Mouse (Mus musculus) intestine, embryonic 14.5 days (tissue): ENCODE results near the gene Derl2. TPM values are rescaled to one million over a fixed set of nuclear protein-coding genes. Genes with fewer than 3 reads are reported as not detected.

ENCODE experiments used
- polyA plus RNA-seq: library from polyadenylated mRNA; unstranded; fragments of >200 nt; fragmentation: Nextera tagmentation; extraction: Ambion mirVana; gene quantifications from 2 replicates; pipeline ENCODE4 v1.2.1, GENCODE M21; 2014

Derl2 gene
- polyA plus RNA-seq, 1 experiment from 2014 or later: 41.7 TPM

Other genes starting within 250 kb of the Derl2 start
- 0.40 and 0.45 TPM in 2 replicates for gene Scimp, start 207.3 kb downstream of the Derl2 start, polyA plus RNA-seq
- 30.5 and 32.9 TPM in 2 replicates for gene Rabep1, start 175.1 kb downstream of the Derl2 start, polyA plus RNA-seq
- 110 and 127 TPM in 2 replicates for gene Nup88, start 49.9 kb downstream of the Derl2 start, polyA plus RNA-seq
- gene Rpain, start 49.6 kb downstream of the Derl2 start, polyA plus RNA-seq: 77.4 and 89.6 TPM in 2 replicates
- 317 and 333 TPM in 2 replicates for gene C1qbp, start 36.8 kb downstream of the Derl2 start, polyA plus RNA-seq
- gene Dhx33, start 15.4 kb downstream of the Derl2 start, polyA plus RNA-seq: 23.0 and 24.4 TPM in 2 replicates
- gene Mis12, start 230 bp downstream of the Derl2 start, polyA plus RNA-seq: 28.5 and 32.0 TPM in 2 replicates
- 44.1 and 50.1 TPM in 2 replicates for gene 6330403K07Rik, start 13.7 kb upstream of the Derl2 start, polyA plus RNA-seq
- gene Nlrp1a, start 124.9 kb upstream of the Derl2 start, polyA plus RNA-seq: 0.18 and 0.27 TPM in 2 replicates
- not detected in 2 replicates for gene Nlrp1b, start 210.9 kb upstream of the Derl2 start, polyA plus RNA-seq